Mouse (Mus musculus) CH12.LX (cell line): ENCODE measurements around the gene Agap1. TPM values are rescaled to one million over a fixed set of nuclear protein-coding genes. Genes with fewer than 3 reads are reported as not detected.

Source experiments
- DNase-seq: peaks from one replicate; pipeline ENCODE4 v3.0.0-alpha.2; 2013; ENCODE audit errors: extremely low read depth
- H3K27ac ChIP-seq: 2 replicates; pipeline ENCODE4 v1.5.1; 2012; ENCODE audit warnings: low read depth, mild to moderate bottlenecking, control low read depth, moderate library complexity; ENCODE audit not compliant: insufficient read depth
- H3K27me3 ChIP-seq: replicated peaks from 2 replicates; pipeline ENCODE3; 2012; ENCODE audit warnings: inconsistent platforms
- H3K36me3 ChIP-seq, 2 experiments: replicated peaks in 1 of 2; 2 replicates each; pipeline versions ENCODE3 to v1.6.1; 2012; ENCODE audit warnings: inconsistent platforms in 1 of 2, low read length in 1 of 2, mild to moderate bottlenecking in 1 of 2, mixed read lengths in 1 of 2, moderate library complexity in 1 of 2; ENCODE audit not compliant: control insufficient read depth in 1 of 2, insufficient read depth in 1 of 2
- H3K4me1 ChIP-seq, 2 experiments: 2 replicates each; pipeline ENCODE4 v1.6.1; 2012; ENCODE audit warnings: inconsistent platforms in 1 of 2, moderate library complexity in 1 of 2; ENCODE audit not compliant: insufficient read depth in 2 of 2, control insufficient read depth in 1 of 2
- H3K4me2 ChIP-seq: 2 replicates; pipeline ENCODE4 v1.6.1; 2012; ENCODE audit warnings: low read depth, mild to moderate bottlenecking, control low read depth; ENCODE audit not compliant: poor library complexity, insufficient read depth, severe bottlenecking
- H3K4me3 ChIP-seq, 3 experiments: fragments of 150-350 bp in 1 of 3; sonication (generic) in 1 of 3; replicated peaks in 1 of 3; 2 replicates each; pipeline versions ENCODE3 to v1.5.1; 2011 to 2012; ENCODE audit warnings: low read depth in 2 of 3, low read length in 2 of 3, mild to moderate bottlenecking in 2 of 3, moderate library complexity in 2 of 3, control low read depth in 1 of 3, improper control_type of control experiment in 1 of 3, inconsistent platforms in 1 of 3, mixed read lengths in 1 of 3; ENCODE audit not compliant: poor library complexity in 1 of 3
- H3K79me2 ChIP-seq: replicated peaks from 2 replicates; pipeline ENCODE4 v1.6.1; 2012; ENCODE audit warnings: mild to moderate bottlenecking, moderate library complexity; ENCODE audit not compliant: control insufficient read depth, poor library complexity, insufficient read depth, severe bottlenecking; ENCODE audit errors: extremely low read depth
- H3K9ac ChIP-seq: 2 replicates; pipeline ENCODE4 v1.6.1; 2012; ENCODE audit warnings: low read depth, mild to moderate bottlenecking, control low read depth, moderate library complexity; ENCODE audit not compliant: insufficient read depth
- H3K9me3 ChIP-seq: replicated peaks from 2 replicates; pipeline ENCODE3; 2012; ENCODE audit warnings: low read length, inconsistent platforms, mixed read lengths
- CHD2 ChIP-seq: IDR thresholded peaks from 2 replicates; pipeline ENCODE4 v1.6.1; 2011; ENCODE audit warnings: low read length, improper control_type of control experiment
- CTCF ChIP-seq, 2 experiments: IDR thresholded peaks in 1 of 2; conservative IDR thresholded peaks in 1 of 2; 2 replicates each; pipeline ENCODE4 v1.5.1; 2011 to 2012; ENCODE audit warnings: low read depth in 2 of 2, low read length in 2 of 2, improper control_type of control experiment in 1 of 2, inconsistent platforms in 1 of 2, mild to moderate bottlenecking in 1 of 2, moderate library complexity in 1 of 2
- E2F4 ChIP-seq: IDR thresholded peaks from 2 replicates; pipeline ENCODE4 v1.6.1; 2011; ENCODE audit warnings: low read depth, low read length, improper control_type of control experiment; ENCODE audit not compliant: insufficient replicate concordance
- EP300 ChIP-seq: IDR thresholded peaks from 2 replicates; pipeline ENCODE4 v1.6.1; 2011; ENCODE audit warnings: low read length, improper control_type of control experiment
- ETS1 ChIP-seq: conservative IDR thresholded peaks from 2 replicates; pipeline ENCODE4 v1.6.1; 2012; ENCODE audit warnings: low read depth, mild to moderate bottlenecking, inconsistent platforms, low read length, improper control_type of control experiment, moderate library complexity
- GABPA ChIP-seq: IDR thresholded peaks from 2 replicates; pipeline ENCODE4 v1.6.1; 2012; ENCODE audit warnings: low read depth, low read length, improper control_type of control experiment, inconsistent platforms; ENCODE audit not compliant: insufficient replicate concordance
- HCFC1 ChIP-seq: IDR thresholded peaks from 2 replicates; pipeline ENCODE4 v1.6.1; 2012; ENCODE audit warnings: low read depth, mild to moderate bottlenecking, inconsistent platforms, low read length, improper control_type of control experiment
- KAT2A ChIP-seq: IDR thresholded peaks from 2 replicates; pipeline ENCODE4 v1.6.1; 2012; ENCODE audit warnings: low read length, improper control_type of control experiment, inconsistent platforms; ENCODE audit not compliant: insufficient replicate concordance
- MXI1 ChIP-seq: IDR thresholded peaks from 2 replicates; pipeline ENCODE4 v1.6.1; 2011; ENCODE audit warnings: mild to moderate bottlenecking, low read depth, low read length, improper control_type of control experiment
- NELFE ChIP-seq: IDR thresholded peaks from 2 replicates; pipeline ENCODE4 v1.6.1; 2011; ENCODE audit warnings: low read depth, low read length, improper control_type of control experiment
- SIN3A ChIP-seq: IDR thresholded peaks from 2 replicates; pipeline ENCODE4 v1.6.1; 2012; ENCODE audit warnings: low read length, improper control_type of control experiment, inconsistent platforms
- SMC3 ChIP-seq: IDR thresholded peaks from 2 replicates; pipeline ENCODE4 v1.6.1; 2011; ENCODE audit warnings: low read depth, low read length, improper control_type of control experiment
- TCF12 ChIP-seq: IDR thresholded peaks from 2 replicates; pipeline ENCODE4 v1.6.1; 2014; ENCODE audit warnings: low read depth, mild to moderate bottlenecking, inconsistent platforms, low read length, improper control_type of control experiment
- UBTF ChIP-seq: IDR thresholded peaks from 2 replicates; pipeline ENCODE4 v1.6.1; 2012; ENCODE audit warnings: low read depth, mild to moderate bottlenecking, inconsistent platforms, low read length, improper control_type of control experiment, moderate library complexity
- USF1 ChIP-seq: IDR thresholded peaks from 2 replicates; pipeline ENCODE4 v1.6.1; 2014; ENCODE audit warnings: low read depth, mild to moderate bottlenecking, inconsistent platforms, low read length, improper control_type of control experiment
- ZC3H11A ChIP-seq: IDR thresholded peaks from 2 replicates; pipeline ENCODE4 v1.6.1; 2012; ENCODE audit warnings: low read depth, mild to moderate bottlenecking, inconsistent platforms, low read length, improper control_type of control experiment
- ZNF384 ChIP-seq: IDR thresholded peaks from 2 replicates; pipeline ENCODE4 v1.6.1; 2012; ENCODE audit warnings: low read depth, low read length, improper control_type of control experiment, inconsistent platforms
- dilution Hi-C: fragments of 300-500 bp; cut with MboI; formaldehyde crosslinking; loops from 2 replicates; pipeline ENCODE4 v1.14.3; 2020; ENCODE audit warnings: low sequenced_read_pairs; ENCODE audit not compliant: extremely low pct_unique_long_range_greater_than_20kb, extremely low pct_ligation_motif_present
- in situ Hi-C: fragments of 300-500 bp; cut with MboI; formaldehyde crosslinking; loops from 3 replicates; pipeline ENCODE4 v1.14.3; 2019; ENCODE audit warnings: low sequenced_read_pairs, low pct_ligation_motif_present, low pct_unique_long_range_greater_than_20kb, mixed read lengths
- polyA plus RNA-seq: library from polyadenylated mRNA; unstranded; fragments of >175 nt; gene quantifications from 2 replicates; pipeline ENCODE4 v1.2.1, GENCODE M21; 2012; ENCODE audit warnings: low read depth; ENCODE audit not compliant: insufficient read length
- total RNA-seq, 2 experiments: library from RNA; depleted of rRNA; stranded (reverse); fragments of 300-350 nt in 1 of 2; fragments of >200 nt in 1 of 2; gene quantifications; 2 replicates each; pipeline ENCODE4 v1.2.3; 2012 to 2014

Gene Agap1
- total and polyA plus RNA-seq, 3 experiments, result not detected

GRCm38 (mm10) chr1:89859182-89859581 is 404.6 kb downstream of the Agap1 start:
- no peak overlapping the region for H3K4me2 ChIP-seq
- H3K9me3 ChIP-seq, result peaks cover 91% of the 10 kb centered on the region
- no peak overlapping the region for H3K27ac ChIP-seq
- H3K4me3 ChIP-seq, result no peak overlapping the region
- TF ChIP-seq UBTF, result no peak
- no peak for TF ChIP-seq HCFC1
- no peak for TF ChIP-seq SIN3A
- no peak for TF ChIP-seq EP300
- TF ChIP-seq KAT2A, result no peak
- TF ChIP-seq ETS1, result no peak
- TF ChIP-seq E2F4, result no peak
- no peak for TF ChIP-seq TCF12
- no peak for TF ChIP-seq GABPA
- no peak for TF ChIP-seq ZC3H11A
- TF ChIP-seq CHD2, result no peak
- no peak for TF ChIP-seq SMC3
- TF ChIP-seq MXI1, result no peak
- no peak for TF ChIP-seq NELFE
- no peak for TF ChIP-seq ZNF384
- no peak for TF ChIP-seq CTCF (conservative IDR thresholded peaks at IDR 0.05 in 1 of 2, IDR thresholded peaks at IDR 0.05 in 1 of 2; ENCODE audit: low read depth in 2 of 2, low read length in 2 of 2)
- TF ChIP-seq, all 38 proteins: peak for 0
- H3K27me3 ChIP-seq, result no peaks in the 10 kb centered on the region
- in situ Hi-C loops, result no loop called here
- no peaks in the 10 kb centered on the region for H3K4me1 ChIP-seq
- dilution Hi-C loops, result no loop called here
- no peaks in the 10 kb centered on the region for H3K36me3 ChIP-seq
- no peak for DNase-seq
- H3K9ac ChIP-seq, result no peak overlapping the region
- no peaks in the 10 kb centered on the region for H3K79me2 ChIP-seq

- Histone ChIP-seq H3K36me3 (no peaks in the 10 kb centered on the region), H3K9me3 (peaks cover 93% of the 10 kb centered on the region), H3K27ac (no peak overlapping the region)
- in situ Hi-C loops, result no loop called here
- dilution Hi-C loops, result no loop called here
- no peak for TF ChIP-seq USF1
- TF ChIP-seq CTCF (conservative IDR thresholded peaks at IDR 0.05 in 1 of 2, IDR thresholded peaks at IDR 0.05 in 1 of 2; ENCODE audit: low read depth in 2 of 2, low read length in 2 of 2), result no peak
- TF ChIP-seq MXI1, result no peak
- no peak for TF ChIP-seq KAT2A
- TF ChIP-seq UBTF, result no peak
- no peak for TF ChIP-seq HCFC1
- TF ChIP-seq, all 38 proteins: peak for 0
- DNase-seq, result no peak
- H3K27me3 ChIP-seq, result no peaks in the 10 kb centered on the region
- H3K4me3 ChIP-seq, result no peak overlapping the region
- no peaks in the 10 kb centered on the region for H3K79me2 ChIP-seq
- no peak overlapping the region for H3K4me2 ChIP-seq
- H3K4me1 ChIP-seq, result no peaks in the 10 kb centered on the region
- H3K9ac ChIP-seq, result no peak overlapping the region
Observed at GRCm38 (mm10) chr1:89860017-89860730, 405.6 kb downstream of the Agap1 start.
